Mouse (Mus musculus) telencephalon, adult 2 months (tissue): ENCODE data around the gene Slc25a15.

Source experiments
- DNase-seq: peaks from one replicate; pipeline ENCODE4 v3.0.0-alpha.2; 2011; ENCODE audit warnings: low read depth, low spot score

The Slc25a15 gene

DNA sequence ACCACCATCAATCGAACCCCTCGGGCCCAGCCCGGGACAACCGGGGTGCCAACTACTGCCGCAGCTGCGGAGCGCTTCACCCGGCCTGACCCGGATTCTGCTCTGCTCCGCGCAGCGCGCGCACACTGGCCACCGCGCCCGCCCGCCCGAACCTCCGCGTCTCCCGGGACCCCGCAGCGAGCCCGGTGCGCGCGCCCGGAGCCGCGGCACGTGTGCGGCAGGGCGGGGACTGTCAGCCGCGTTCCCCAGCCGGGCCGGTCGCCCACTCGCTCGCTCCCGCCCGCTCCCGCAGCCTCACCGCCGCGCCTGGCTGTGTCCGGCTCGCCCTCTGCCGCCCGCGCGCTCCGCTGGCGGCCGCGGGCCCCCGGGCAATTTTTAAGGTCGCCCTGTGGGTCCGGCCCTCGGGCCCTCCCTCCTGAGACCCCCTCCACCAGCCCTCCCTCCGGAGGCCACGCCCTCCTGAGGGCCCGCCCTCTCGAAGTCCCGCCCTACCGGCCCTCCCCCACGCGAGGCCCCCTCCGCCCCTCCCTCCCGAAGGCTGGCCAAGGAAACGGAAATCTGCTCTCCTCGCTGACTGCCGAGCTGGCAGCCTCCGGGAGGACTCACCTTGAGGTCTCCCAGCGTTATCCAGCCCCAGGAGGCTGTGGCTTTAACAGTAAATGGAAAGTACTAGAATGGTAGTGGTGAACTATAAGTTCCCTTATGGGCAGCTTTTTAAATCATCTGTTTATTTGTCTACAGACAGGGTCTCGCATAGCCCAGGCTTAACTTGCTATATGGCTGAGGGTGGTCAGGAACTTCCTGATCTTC is at the start of gene Slc25a15:
Gene Slc25a15, minus strand, starts transcription at position 456 of the 810 bp plus-strand sequence.
- peak; percentile 73 for DNase-seq

DNA sequence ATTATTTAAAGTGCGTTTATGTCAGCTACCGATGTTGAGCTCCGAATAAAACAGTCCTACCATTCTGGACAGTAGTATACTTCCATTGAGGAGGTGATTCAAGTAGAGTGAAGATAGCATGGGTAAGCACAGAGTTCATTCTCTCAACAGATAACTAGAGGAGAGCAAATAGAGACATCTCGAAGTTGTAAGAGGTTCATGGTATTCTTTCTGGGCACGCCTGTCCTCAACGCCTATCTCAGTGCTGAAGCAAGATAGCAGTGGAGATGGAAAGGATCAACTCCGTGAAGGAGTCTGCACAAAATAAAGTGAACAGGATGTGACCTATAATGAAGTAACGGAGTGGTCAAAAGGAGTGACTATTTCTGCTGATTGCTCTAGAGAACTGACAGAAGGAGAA is 13.6 kb upstream of the Slc25a15 start:
- DNase-seq, result no peak

DNA sequence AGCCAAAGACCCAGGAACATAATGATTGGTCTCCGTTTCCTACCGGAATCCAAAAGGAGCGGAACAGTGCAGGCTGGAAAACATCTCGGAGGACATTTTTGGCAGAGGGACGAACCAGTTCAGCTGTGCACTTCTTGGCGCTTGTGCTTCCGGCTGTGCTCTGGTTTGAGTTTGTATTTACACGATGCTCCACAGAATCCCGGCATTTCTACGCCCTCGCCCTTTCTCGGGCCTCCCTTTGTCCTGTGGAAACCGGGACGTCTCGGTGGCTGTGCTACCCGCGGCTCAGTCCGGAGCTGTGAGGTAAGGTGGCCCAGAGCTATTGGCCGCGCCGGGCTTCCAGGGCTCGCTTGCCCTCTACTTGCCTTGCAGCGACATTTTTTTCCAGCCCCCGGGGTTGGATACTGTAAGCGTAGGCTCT is 12.9 kb upstream of the Slc25a15 start, which contains the start of gene Mrps31:
Gene Mrps31, plus strand, starts transcription at position 80 of the 421 bp plus-strand sequence.
- peak; percentile 93 for DNase-seq

DNA sequence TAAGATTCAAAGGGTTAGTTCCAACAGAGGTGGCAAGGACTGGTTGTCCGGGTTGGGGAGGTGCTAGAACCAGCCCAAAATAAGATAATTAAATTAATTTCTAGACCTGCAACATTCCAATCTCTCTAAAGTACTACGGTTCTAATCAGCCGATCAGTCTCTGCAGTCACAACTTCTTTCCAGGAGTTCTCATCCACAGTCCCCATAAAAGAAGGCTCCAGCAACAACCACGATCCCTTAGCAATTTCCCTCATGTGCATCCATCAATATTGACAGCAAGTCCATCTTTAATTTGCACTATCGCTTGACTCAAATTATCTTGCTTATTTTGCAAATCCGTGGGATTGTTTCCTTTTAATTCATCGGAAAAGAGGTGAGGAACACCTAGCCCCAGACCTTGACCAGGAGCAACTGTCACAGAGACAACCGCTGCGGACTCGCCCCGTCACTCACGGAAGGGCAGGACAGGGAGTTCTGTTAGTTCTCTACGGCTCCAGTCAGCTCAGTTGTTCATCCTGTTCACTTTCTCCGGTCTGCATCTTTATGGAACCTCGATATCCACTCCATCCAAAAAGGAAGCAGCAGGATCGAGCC is 12.4 kb upstream of the Slc25a15 start:
- no peak for DNase-seq

DNA sequence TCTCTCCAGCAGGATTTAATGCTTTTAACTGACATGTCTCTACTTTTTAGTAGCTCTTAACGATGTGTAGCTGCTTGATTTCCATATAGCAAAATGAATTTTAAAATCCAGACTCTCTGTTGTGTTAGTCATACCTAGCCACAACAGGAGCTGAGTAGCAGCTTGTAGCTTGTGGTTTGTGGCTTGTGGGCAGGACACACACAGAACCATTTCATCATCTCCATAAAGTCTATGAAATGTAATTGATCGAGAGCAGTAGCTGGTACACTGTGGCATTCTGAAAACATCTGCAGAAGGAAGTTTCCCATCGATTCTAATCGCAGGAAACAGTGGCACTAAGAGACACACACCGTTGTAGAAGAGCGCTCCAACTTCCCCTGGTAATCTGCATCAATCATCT is 7.3 kb upstream of the Slc25a15 start:
- DNase-seq, result no peak

DNA sequence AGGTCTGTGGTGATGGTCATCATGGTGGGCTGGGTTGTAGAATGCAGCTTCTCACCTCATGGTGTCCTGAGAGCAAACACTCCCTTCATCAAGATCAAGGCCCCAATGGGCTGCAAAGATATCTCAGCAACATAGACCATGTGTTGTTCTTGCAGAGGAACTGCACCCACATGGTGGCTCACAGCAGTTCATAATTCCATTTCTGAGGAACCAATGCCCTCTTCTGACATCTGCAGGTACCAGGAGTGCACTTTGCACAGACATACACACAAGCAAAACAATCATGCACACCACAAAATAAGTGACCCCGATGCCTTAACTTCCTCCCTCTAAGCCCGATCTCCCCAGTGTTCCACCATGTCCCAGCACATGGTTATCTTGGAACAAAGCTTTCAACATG is 4.8 kb upstream of the Slc25a15 start:
- DNase-seq, result no peak

DNA sequence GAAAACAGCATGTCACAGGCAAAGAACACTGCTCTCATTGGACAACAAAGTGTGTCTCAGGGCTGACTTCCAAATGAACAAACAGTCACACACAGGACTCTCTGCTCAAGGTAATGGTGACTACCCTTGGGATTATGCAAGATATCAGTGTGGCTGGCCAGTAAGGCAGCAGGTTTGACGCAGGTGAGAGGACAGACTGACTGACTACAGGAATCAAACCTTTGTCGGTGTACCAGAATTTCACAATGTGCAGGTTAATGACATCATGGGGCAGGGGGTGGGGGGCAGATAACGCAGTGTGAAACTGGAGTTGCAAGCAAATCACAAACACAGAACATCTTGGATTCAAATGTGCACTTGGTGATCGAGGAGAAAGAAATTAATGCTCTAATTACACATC is 2.2 kb upstream of the Slc25a15 start:
- no peak for DNase-seq

DNA sequence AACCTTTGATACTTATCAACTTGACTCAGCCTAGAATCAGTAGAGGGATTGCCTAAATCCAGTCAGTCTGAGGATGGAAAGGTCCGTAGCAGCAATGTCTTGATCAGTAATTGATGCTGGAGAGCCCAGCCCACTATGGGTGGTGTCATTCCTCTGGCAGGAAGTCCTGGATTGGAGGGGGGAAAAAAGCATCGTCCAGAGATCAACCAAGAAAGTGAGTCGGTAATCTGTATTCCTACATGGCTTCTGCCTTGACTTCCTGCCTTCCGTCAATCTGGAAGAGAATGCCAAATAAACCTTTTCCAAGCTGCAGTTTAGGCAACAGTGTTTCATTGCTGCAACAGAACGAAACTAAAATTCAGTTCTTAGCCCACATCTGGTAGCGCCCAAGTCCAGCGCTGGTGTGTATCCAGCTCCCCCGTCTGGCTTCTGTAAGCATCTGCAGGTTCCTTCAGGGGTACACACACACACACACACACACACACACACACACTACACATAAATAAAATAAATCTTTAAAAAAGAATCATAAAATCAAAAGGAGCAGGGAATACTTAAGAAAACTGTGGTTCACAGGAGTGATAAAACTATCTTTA is 986 bp upstream of the Slc25a15 start:
- no peak for DNase-seq

DNA sequence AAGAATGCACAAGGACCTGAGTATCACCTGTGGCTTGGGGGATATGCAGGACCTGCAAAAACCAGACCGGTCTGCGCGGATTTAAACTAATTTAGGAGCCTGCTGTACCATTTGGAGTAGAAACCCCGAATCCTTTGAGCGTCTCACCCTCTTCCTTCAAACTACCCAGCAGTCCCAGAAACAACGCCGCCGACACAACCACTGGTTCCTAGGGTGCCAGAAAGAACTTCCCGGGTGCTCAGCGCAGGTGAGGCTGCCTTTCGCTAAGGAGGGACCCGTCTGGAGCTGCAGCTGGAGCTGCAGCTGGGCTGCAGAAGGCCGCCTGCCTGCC is 621 bp downstream of the Slc25a15 start:
- DNase-seq, result peak; percentile 15

DNA sequence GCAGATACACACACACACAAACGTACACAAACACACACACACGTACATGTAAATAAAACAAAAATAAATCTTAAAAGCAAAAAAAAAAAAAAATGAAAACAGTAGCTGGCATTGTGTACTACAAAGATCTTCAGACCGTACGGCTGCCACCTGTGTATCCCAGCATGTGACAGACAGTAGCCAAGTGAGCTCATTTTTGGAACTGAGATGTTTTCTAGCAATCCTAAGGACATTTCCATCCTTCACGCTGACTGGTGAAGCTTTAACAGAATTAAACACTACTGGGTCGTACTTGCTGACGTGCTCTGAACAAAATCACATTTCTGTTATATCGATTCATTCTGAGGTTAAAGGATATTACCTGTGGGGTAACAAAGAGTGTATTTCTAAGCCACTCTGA is 3.1 kb downstream of the Slc25a15 start:
- DNase-seq, result no peak

DNA sequence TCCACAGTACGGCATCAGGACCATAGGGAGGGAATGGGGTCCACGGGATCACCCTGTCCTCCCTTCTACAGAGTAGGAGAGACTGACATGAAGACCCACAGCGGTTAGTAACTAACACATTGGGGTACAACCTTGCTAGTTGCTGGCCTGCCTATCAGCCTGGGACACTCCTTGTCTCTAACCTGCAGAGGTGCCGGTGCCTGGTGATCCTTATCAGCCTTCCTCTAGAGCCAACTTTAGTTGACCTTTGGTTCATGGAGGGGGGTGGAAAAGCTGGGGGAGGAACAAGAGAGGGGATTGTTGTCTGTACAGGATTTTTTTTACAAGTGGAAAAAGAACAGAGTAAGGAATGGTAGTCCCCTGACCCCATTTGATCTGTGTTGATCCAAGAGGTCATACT is 3.9 kb downstream of the Slc25a15 start:
- DNase-seq, result no peak

DNA sequence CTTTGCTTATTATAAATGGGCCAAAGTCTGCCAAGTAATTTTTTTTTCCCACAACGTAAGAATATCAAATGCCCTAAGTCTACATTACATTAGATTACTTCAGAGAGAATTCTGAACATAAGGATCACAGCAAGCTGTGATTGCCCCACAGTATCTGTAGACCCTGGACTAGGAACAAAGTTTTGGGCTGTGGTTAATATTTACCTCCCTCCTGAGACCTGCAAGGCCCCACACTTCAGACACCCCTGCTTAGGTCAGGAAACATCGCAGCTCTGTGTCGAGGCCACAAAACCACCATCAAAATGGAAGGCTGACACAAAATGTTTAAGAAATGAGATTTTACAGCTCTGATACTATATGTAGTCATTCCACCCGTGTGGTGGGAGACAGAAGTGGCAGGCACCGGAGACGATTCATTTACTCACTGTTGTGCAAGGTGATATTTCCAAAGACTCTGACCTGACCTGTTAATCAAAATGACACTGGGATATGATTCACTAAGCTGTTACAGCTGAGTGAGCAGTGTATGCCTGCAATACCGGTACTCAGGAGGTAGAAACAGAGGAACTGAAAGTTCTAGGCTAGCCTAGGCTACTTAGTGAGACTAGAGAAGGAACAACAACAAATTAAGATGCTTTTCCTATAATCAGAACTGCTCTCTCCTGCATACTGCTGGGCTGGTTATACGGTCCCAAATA is 7.5 kb downstream of the Slc25a15 start:
- no peak for DNase-seq

DNA sequence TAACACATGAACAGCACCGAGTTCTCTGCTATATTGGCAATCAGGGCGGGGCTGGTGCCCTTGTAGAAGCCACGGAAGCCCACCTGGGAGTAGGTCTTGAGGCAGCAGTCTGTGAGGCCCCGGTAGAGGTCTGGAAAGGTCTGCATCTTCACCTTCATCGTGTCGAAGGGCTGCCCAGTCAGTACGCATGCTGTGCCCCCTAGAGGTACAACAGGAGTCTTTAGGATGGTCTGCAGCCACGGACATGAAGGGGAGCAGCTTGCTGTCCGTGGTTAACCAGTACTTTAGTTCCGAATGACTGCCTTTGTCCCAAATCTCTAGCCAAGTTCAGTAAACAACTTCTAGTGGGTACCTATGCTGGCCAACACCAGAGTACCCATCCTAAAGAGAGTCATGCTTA is 8.5 kb downstream of the Slc25a15 start:
- DNase-seq, result no peak

DNA sequence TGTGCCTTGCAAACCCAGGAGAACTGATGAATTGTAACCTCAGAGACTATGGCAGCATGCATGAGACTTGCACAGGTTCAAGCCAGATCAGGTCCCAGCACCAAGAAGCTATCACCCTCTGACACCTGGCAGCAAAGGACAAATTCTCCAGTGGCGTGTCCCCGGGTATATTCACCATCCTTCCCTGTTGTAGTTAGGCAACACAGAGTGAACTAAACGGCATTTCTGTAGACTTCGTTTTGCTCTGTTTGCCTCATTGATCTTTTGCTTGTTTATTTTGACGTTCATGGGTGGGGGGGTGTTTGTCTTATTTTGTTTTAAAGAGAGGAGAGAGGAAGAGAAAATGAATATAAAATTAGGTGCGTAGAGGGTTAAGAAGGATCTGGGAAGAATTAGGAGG is 13.2 kb downstream of the Slc25a15 start:
- no peak for DNase-seq

DNA sequence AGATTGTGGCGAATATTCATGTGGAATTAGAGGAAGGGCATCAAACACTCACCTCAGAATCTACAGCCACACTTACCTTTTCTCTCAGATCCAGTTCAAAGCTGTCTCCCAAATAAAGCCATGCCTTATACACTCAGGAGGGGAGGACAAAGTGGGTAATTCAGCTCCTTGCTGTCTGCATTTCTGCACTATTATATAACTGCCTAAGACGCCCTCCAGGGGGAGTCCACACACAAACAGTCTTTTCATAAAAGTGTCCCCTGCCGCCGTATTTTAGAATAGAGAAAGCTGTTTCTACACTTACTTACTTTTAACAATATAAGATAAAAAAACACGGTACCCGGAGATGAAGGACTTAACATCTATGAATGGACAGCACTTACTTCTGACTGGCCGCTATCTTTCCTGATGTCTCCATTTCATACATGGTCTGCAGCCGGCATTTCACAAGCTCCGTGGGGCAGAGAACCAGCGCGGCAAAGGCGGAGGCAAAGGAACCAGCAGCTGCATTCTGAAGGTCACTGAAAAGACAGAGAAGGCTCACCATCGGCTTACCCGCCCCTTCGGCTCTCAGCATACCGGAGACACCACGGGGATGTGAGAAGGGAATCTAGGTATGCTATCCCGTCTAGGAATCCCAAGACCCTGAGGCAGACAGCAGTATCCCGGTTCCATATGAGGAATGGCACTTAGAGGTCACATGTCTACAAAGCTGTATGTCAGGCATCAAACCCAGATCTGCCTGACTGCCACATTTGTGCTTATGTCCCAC is 15.4 kb downstream of the Slc25a15 start:
- no peak for DNase-seq

DNA sequence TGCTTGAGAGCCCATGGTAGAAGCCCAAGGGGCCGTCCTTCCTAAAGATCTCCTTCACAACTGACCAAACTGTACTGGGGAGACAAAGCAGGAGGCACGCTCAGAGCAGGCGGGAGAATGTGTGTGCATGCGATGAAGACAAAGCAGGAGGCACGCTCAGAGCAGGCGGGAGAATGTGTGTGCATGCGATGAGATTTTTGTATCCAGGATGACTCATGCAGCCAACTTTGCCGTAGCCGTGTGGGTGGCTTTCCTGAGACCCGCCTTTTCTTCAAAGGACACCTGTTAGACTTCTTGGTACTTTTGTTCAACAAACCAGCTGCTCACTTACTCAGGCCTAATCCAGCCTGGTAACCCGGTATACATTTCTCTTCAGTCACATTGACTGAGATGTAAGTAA is 17.5 kb downstream of the Slc25a15 start:
- peak; percentile 38 for DNase-seq

DNA sequence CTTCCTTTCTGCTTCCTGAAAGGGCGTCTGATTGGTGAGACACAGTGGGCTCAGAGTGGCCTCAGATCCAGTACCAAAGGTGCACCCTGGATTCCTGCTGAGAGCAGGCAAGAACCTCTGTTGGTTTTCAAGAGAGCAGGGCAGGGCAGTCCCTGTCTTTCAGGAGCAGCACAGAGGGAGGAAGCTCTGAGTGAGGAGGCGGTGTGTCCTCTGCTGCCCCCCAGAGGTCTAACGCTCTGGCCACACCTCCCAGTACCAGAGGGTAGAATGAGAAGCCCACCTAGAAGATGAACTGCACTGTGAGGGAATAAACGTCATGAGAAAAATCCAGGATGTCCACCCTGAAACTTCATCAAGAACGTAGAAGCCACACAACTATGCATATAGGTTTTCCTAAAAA is 21.5 kb downstream of the Slc25a15 start:
- DNase-seq, result no peak

DNA sequence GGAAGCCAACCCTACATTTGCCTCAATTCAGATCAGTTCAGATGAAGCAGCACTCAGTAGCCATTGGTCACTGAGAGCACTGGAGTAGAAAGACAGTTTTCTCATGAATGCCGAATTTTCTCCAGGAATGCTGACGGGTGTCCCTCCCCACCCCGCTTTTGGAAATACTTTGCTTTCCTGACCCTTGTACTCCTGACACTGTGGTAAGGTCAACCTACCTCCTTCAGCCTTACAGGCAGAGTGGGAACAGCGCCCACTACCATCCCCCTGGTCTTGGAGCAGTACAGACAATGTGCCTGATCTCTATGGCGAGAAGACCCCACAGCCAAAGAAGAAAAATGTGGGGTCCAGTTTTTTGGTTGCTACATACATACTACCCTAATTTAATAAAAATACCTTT is 22.1 kb downstream of the Slc25a15 start:
- DNase-seq, result no peak

DNA sequence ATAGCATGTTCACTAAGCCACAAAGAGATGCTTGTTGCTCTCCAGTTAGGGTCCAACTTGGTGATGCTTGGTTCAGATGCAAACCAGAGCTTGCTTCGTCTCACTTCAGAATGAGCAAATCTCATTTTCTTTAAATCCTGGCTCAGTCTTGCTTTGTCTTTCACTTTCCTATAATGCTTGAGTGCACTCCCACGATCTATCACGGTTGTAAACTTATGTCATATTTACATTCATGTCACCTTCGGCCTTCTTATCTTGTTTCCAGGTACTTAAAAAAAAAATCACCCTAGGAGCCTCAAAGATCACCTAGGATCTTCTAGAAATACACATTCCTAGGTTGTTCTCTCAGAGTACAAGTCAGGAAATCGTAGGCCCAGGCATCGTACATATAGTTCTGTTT is 38.5 kb downstream of the Slc25a15 start:
- no peak for DNase-seq

DNA sequence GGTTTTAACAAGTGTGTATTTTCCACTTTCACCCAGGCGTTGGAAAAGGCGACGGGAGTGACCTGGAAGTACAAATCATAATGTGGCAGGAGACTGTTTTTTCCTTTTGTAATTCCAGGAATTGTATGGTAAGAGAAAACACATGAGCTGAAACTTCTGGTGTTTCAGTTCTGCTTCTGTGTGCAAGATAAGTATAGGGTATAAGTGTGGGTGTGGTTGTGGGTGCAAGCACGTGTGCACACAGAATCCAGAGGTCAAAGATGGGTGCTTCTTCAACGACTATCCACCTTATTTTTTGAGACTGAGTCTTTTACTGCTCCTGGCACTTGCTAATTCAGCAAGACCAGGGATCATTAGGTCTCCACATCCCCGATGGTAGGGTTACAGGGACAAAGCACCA is 39.0 kb downstream of the Slc25a15 start:
- DNase-seq, result no peak

DNA sequence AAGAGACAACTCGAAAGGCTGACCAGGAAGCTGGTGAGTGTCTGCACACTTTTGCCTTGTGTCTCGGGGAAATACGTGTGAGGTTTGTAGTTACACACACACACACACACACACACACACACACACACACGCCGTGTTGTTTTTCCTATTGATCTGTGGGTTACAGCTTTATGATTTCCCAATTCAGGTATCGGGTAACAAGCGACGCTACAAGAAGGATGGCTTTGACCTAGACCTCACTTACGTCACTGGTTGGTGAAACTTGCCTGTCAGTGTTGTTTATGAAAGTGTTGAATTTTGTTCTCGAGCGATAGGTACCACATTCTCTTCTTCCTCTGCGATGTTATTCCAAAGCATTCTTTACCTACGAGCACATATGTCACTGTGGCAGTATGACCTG is 63.0 kb downstream of the Slc25a15 start:
- no peak for DNase-seq
